Mouse (Mus musculus): ENCODE data around the gene Arid3b.

- TF ChIP-seq EP300 (IDR thresholded peaks at IDR 0.05; ENCODE audit: low read depth): no peak
- TF ChIP-seq CTCF (IDR thresholded peaks at IDR 0.05; ENCODE audit: low read depth): no peak
Observed at GRCm38 (mm10) chr9:57808771-57809310, 27.8 kb downstream of the Arid3b start.

Data from liver, embryonic 14.5 days (tissue).